Mouse (Mus musculus) frontal cortex, postnatal 14 days (tissue): Measurements from ENCODE around the gene Agfg1.

Experiments
- DNase-seq, 2 experiments: peaks; one replicate each; pipeline ENCODE4 v3.0.0; 2022; ENCODE audit warnings: low spot score in 2 of 2

The Agfg1 gene

GRCm38 (mm10) chr1:82839296-82839613 lies at the start of gene Agfg1:
TSS of gene Agfg1 (plus strand) at chr1:82839483.
- peak; percentile 87 to 92 for DNase-seq

- DNase-seq: no peak
Measured at GRCm38 (mm10) chr1:82791105-82791504, 48.2 kb upstream of the Agfg1 start.

GRCm38 (mm10) chr1:82792238-82792637 lies 47.0 kb upstream of the Agfg1 start:
- DNase-seq: no peak

DNA sequence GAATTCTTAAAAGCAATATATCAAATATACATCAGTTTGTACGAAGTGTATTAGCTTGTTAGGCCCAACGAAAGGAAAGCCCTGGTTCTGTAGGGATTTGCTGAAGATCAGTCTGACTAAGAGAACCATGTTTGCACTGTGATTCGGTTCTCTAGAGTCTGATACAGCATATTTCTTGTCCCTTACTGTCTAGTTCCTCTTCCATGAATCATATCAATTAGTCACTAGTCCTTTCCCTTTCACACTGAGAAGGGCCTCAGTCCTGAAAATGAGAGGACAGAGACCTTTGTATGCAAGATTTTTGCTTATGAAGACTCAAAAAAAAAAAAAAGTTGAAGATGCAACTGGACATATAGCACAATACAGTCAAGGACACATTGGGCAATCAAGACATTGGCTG lies 46.2 kb upstream of the Agfg1 start:
- no peak for DNase-seq

DNA sequence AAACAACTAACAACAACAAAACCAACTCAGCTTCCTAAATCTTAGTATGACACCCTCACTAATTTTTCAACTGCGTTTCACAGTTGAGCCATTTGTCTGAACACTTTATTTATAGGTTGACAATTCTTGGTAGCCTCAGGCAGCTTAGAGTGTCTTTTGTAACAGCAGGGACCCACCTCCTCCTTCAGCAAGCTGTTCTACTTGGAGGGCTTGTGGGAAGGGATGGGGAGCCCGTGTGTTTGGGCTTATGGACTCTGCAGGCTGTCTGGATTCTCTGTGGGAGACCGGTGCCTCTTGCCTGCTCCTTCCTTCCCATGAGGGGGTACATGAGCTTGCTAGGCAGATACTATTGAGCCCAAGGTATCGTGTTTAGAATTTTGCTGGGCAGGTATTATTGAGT lies 45.3 kb upstream of the Agfg1 start:
- DNase-seq: peak in 1 of 2 experiments; percentile 28

GRCm38 (mm10) chr1:82795211-82795610 lies 44.1 kb upstream of the Agfg1 start:
- no peak for DNase-seq

DNA sequence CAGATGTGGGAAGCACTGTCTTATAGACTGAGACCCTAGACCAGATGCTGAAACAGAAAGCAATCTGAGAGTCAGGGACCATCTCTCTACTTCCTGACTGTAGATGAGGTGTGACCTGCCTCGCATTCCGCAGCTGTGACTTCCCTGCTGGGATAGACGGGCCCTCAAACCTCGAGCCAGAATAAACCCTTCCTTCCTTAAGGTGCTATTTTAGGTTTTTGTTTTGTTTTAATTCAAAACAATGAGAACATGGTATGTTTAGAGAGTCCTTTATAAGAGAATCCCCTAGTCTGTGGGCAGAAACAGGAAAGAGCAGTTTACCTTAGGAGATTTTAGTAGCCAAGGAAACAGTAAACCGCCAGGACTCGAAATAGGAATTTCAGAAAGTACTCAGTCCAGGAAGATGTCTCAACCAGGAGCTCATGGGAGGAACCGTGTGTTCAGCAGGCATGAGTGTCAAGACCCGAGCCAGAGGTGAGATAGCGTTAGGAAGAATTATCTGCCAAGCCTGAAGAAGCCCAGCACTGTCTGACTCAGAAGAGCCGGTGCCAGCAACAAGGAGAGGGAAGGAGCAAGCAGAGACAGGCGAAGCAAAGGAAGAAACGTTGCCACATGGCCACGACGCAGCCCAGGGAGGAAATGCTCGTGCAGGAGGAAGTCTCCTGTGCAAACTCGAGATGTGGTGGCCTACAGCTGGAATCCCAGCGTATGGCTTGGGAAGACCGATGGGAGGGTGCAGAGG lies 43.4 kb upstream of the Agfg1 start:
- DNase-seq: no peak

DNA sequence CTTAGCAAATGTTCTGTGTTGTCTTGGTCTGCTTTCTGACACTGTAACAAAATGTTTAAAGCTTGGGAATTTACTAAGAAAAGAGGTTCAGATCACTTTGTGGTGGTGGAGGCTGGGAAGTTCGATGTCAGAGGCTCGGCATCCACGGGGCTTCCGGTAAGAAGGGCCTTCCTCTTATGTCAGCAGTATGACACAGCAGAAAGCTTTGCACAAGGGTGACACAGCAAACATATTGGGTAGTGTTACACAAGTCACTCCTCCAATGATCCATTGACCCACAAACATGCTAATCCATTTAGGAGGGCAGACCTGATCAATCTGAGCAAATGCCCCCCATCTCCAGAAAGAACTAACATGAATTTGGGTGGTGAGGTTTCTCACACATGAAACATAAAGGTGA lies 42.2 kb upstream of the Agfg1 start:
- DNase-seq: no peak

DNA sequence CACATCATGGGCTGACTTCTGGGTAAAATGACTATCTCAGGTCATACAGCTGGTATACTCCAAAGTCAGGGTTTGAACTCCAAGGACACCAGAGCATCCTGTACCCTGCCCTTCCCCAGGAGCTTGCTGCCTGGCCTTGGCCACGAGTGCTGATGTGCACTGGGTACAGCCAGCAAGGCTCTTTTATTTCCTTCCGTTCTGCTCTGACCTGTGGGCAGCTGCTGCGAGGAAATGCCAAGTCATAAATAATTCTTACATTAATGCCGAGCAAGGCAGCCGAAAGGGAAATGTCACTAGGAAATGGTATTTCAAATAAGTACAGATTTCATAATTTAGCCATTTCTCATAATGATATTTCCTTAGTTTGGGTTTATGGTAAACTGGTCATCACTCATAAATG lies 41.0 kb upstream of the Agfg1 start:
- DNase-seq: no peak

DNA sequence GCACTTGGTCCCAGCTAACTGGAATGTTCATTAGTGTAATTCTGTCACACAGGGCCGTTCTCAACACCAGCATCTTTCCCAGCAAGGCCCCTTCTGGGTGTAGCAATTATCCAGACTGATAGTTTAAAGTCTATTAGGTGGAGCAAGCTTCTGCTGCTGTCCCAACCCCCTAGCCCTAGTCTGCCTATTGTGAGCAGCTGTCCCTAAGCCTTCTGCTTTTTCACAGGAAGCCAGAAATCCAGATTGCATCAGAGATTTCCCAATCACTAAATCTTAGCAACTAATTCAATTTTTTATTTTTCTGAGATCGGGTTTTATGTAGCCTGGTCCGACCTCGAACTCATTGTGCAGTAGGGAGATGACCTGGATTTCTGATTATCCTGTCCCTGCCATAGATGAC lies 40.4 kb upstream of the Agfg1 start:
- no peak for DNase-seq

- no peak for DNase-seq
Measured at GRCm38 (mm10) chr1:82801105-82801783, 38.0 kb upstream of the Agfg1 start.

DNA sequence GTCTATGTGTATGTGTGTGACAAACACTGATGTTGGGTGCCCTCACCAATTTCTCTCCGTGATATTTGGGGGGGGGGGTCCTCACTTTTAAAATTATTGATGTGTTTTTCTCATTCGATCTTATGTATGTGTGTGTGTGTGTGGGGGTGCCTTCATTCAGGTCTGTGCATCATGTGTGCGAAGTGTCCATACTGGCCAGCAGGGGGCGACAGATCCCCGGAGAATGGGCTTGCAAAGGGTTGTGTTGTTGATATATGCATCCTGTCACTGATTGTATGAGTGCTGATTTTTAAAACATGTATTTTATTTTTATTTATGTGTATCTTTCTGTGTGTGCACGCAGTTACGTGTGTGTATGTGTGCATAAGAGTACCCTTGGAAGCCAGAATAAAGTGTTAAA lies 35.7 kb upstream of the Agfg1 start:
- no peak for DNase-seq

DNA sequence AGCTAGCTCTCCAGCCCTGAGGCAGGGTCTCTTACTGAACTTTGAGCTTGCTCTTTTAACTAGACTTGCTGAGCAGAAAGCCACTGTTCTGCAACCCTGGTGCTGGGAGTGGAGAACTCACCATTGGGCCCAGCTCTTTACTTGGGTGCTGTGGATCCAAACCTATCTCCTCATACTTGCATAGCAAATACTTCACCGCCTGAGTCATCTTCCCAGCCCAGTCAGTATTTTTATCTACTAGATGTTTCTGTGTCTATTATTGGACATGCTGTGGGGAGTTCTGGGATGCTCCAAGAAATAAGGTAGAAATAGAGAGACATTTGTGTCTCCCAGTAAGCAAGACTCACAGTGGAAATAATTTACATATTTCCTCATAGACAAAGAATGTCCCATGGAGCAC lies 35.2 kb upstream of the Agfg1 start:
- no peak for DNase-seq

- DNase-seq: no peak
Measured at GRCm38 (mm10) chr1:82806391-82806790, 32.9 kb upstream of the Agfg1 start.

GRCm38 (mm10) chr1:82807206-82807605 lies 32.1 kb upstream of the Agfg1 start:
- no peak for DNase-seq

DNA sequence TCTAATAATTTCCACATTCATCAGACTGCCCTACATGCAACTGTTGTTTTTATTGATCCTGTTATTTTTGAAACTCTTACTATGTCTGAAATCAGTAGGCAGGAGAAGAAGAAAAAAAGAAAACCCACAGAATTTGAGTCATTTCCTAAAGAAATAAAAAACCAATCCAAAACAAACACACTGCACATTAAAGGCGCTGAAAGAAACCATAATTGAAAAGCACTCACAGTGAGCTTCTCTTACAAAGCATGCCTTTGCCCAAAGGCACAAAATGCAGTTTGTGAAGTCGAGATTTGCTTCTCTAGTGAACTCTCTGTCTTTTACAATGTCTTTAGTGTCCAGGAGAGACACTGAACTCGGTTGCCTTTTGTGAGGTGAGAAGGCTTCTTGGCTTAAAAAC lies 30.7 kb upstream of the Agfg1 start:
- DNase-seq: no peak

- no peak for DNase-seq
Measured at GRCm38 (mm10) chr1:82811766-82812165, 27.5 kb upstream of the Agfg1 start.

GRCm38 (mm10) chr1:82815941-82816716 lies 23.2 kb upstream of the Agfg1 start:
- no peak for DNase-seq

DNA sequence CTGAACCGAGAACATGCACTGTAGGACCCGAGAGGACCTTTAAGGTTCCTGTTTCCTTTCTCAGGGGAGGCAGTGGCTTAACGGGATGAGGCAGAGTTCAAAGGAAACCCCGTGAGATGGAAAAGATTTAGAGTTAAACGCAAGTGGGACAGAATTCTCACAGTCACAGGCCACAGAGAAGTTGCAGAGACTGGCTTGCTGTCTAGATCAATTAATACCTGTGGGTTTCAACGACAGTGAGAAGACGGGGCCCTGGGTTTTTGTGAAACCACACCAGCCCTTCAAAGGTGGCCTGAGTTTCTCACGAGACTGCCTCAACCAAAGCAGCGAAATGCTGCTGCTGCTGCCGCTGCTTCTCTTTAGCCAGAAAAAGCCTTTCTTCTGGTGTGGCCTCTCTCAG lies 19.9 kb upstream of the Agfg1 start:
- no peak for DNase-seq

- no peak for DNase-seq
Measured at GRCm38 (mm10) chr1:82820179-82820578, 19.1 kb upstream of the Agfg1 start.

- no peak for DNase-seq
Measured at GRCm38 (mm10) chr1:82820626-82821186, 18.6 kb upstream of the Agfg1 start.

- no peak for DNase-seq
Measured at GRCm38 (mm10) chr1:82821846-82822245, 17.4 kb upstream of the Agfg1 start.

DNA sequence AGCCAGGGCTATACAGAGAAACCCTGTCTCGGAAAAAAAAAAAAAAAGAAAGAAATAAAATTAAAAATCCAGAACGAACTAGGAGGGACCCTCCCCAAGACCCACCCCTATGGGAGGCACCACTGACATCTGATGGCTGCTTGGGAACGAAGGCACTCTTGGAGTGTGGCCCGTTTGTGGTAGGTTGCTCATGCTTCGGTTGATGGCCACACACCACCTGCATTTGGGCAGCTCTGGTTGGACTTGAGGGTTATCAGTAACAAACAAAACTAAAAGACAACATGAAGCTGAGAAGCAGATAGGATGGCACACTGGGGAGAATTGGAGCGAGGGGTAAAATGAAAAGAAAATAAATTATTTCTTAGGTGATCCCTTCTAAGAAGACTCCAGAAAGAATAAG lies 15.1 kb upstream of the Agfg1 start:
- DNase-seq: no peak
